Mouse (Mus musculus): ENCODE measurements around the gene Prkca.
A peak's percentile ranks its signal among the peaks of the same experiment; 100 is the strongest.

Gene Prkca

DNA sequence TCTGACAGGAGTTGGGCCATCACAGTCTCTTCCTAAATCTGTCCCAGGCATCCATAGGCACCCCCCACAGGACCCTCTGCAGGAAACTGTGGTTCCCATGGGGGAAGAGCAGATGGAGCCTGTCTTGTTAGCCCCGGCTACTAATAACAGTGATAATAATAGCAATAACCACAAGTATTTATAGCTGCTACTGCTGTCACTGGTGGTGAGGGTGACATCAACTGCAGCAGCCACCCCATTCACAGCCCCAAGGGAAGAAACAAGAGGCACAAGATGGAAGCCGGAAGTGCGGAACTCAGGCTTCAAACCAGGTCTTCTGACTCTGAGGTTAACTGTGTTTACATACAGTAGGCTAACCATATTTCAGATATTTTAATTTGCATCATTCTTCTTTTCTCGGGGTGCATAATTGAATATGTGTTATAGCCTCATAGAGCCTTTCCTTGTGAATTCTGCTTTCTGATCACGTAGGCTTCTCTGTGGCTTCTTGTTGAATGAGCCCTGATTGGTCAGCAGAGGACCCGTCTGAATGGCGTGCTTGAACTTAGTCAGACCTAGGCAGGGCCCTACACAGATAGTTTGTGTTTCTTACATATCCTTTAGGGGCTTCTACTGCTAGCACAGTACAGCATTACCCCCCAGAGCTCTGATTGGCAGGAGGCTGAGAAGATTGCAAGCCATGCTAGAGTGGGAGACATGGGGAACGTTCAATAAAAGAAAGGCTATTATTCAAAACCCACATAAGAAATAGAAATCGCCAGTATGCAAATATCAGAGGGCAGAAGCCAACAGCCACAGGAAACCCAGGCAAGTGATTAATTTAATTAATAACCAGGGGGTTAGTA is 189.5 kb downstream of the Prkca start:
- no peak for DNase-seq

DNA sequence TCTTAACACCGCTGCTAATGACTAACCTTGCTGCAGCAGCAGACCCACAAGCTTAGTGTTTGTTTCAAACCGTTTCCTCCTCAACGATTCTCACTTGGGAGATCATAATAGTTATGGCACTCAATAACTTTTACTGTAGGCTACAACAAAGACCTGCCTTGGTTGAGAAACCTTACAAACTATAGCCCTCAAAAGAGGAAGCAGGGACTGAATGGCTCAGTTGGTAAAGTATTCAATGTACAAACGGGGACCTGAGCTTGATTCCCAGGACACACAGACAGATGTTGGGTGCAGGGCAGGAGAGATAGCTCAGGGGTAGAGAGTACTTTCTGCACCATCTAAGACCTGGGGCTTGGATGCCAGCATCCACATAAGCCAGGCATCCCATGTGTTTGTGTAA is 191.1 kb downstream of the Prkca start:
- no peak for DNase-seq

DNA sequence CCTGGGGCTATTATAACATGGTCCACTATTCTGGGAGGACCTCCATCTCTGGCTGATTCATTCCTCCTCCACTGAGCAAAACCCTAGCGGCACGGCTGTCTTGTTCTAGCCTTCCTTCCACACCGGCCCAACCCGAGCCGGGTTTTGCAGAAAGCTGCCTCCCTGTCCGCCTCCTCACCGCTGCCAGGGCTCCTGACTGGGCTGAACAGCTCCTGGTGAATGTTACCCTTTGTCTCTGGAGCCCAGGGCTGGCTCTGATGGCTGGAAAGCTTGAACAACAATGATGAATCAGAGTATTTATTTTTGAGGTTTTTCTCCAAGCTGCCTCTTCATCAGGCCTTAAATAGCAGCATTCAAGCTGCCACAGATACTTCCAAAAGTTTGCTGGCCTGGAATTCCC is 193.3 kb downstream of the Prkca start:
- DNase-seq: peak; percentile 83

DNA sequence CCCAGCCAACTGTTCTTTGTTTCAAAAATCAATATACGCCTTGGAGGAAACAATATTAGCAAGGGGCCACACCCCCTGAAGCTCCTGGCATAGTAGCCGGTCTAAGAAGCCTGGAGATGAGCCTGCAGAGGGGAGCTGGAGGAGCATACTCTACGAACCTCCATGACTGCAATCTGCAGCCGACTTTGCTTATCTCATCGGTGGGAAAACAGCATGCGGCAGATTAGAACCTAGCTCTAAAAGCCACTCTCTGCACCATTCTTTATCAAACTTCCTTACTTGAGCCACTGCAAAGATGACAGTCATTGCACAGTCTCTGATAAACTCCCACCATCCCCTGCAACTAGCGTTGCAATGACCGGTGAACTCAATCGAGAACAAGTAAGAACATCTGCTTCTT is 194.5 kb downstream of the Prkca start:
- DNase-seq: no peak

DNA sequence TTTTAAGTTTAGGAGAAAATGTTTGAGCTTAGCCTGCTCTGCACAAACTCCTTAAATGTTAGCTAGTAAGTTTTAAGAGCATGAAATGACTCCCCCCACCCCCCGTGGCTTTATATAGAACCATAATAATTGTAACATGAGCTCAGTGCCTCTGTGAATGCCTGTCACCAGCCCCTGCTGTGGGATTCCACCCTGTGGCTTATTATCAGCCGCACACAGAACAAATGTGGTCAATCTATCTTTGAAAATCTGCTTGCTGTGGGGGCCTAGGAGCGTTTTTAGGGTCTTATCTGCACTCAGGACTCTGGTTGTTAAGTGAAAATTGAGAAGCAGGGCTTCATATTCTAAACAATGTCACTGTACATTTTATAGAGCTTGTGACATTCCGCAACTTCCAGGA is 195.2 kb downstream of the Prkca start:
- DNase-seq: no peak

DNA sequence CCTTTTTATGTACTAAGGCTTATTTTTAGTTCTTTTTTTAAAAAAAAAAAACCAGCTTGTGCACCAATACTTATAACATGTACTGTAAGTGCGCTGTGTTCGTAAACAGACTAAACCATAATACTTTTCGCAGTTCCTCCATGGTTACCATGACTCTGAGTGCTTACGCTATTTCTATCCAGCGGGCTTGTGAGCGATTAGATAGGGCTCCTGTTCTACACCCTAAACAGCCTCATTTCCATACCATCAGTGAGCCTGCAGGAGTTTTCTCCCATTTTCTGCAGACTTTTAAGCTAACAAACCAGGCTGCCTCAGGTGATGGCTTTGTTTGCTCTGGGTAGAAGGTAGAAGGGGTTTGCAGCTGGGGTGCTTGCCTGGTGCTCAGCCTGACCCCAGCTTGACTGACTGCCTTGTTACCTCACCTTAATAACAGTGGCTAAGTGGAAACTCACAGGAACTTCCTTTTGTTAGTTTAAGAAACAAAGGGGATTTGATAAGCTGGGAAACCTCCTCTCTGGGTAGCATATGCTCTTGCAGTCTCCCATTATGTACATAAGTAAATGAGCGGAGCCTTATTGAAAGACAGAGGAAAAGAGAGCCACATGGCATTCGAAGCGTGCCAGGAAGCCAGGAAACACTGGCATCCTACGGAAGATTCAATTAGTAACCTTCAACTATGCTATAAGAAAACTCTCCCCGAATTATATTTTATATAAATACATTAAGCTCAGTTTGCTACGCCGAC is 197.8 kb downstream of the Prkca start:
- no peak for DNase-seq

DNA sequence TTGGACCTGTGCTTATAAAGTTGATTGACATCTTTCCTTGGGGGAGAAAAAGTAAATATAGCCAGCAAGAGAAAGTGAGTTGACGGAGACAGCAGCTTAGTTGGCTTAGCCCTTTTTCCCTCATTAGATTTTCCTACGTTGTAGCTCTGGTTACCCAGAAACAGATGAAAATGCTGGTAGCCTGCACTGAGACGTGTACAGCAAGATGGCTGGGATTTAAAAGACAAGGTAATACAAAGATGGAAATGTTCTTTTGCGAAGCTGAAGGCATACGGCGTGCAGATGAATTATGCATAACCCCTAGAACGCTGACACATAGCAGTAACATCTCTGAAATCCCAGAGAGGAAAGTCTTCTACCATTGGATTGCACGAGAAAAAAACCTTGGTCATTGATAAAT is 198.6 kb downstream of the Prkca start:
- no peak for DNase-seq

DNA sequence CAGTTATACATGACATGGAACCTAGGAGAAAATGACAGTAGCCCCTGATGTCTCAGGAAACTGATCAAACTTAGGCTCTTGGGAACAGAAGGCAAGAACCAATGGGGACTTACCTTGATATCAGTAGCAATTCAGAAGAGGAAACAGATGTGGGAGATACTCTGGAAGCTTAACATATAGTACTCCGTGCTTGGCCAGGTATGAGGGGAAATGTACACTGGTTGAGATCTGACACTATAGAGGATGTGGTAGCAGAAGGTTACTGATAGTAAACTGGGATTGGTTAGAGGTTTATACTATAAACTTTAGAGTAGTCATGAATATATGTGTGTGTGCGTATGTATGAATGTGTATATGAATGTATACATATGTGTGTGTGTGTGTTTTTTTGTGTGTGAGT is 200.0 kb downstream of the Prkca start:
- DNase-seq: no peak

DNA sequence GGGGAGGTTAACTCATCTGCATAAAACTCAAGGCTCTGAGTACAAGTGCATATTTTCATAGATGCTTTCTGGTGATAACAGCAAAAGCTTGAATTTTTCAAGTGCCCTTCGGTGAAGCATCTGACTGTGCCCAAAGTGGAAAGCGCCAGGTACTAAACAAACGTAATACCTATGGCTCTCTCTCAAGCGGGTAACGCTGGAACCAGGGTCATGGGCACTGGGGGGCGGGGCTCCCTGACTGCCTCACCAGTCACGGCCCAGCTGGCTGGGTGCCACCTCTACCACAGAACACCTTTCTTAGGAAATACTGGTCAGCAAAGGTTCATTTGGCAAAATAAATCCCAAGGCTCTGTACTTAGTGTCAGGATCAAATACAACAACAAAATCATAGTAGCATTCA is 203.7 kb downstream of the Prkca start:
- no peak for DNase-seq

DNA sequence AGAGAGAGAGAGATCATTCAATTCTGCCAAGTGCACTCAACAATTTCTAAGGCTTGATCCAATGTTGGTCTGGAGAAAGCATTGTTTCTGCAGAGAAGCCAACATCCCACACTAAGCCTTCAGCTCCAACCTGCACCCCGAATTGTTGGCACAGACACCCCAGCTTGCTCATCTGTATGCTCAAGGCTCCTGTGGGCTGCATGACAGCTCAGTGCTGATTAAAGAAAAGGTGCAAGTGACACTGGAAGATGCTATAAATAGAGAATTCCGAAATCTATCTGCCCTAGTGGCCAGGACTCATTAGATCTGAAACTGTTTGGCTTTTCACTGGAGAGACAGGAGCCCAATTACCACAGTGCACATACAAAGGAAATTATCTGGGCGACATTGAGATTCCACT is 207.4 kb downstream of the Prkca start:
- peak; percentile 52 for DNase-seq

DNA sequence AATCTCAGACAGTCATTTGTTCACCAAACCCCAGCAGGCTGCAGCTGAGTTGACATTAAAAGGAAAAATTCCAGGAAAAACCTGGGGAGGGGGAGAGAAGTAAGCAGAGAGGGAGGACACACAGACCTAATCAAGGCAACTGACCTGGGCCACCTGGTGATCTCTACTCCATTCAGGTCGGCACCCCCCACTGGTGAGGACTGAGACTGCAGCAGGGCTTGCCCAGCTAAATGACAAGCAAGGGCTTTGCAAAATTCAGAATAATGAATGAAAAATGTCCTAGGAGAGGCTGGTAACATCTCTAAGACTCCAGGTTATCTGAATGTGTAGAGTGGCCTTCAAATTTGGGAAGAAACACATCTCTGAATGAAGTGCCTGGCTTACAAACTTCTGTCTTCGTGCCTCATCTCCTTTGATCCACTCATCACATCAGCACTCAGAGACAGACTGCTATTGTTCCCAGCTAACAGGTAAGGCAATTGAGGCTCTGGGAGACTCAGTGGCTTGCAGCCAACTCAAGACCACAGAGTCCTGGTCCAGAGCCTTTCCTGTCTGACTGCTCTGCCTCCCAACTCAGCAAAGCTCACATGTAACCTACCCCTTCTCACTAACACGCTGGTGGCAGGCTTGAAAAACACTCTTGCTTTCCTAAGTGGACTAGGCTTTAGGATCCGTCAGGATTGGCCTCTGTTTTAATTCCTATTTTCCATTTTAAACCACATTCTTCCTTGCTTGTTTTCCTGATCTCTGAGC is 208.1 kb downstream of the Prkca start:
- no peak for DNase-seq

DNA sequence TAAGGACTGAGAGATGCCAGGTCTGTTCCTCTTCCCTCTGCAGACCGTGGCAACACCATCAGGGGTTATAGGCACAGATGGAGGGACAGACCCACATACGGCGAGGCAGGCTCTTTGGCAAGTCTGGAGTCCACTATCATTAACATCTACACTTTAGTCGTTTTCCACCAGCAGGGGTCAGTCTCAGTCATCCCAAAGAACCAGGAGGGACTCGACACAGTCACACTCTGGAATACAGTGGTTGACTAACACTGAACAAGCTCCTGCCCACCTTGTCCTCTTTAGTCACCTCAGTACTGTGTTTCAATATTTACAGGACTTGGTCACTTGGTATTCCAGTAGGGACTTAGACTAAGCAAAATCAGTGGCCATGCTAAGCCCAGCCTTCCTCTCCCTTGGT is 215.1 kb downstream of the Prkca start:
- no peak for DNase-seq

DNA sequence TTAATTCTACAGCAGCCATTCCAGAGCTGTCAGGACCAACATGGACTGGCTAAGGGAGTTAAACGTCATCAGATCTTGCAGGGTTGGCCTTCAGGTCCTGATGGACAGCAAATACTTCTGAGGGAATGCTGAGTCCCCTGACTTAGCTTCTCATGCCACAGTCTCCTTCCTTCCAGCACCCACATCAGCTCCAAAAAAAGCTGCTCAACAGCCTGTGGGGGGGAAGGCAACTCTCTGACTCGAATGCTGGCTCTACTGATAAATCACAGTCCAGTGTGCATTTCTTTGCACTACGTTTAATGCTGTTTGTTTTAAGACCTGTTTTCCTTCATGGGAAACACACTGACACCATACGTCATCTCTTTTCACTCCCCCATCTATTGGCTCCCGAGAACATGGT is 215.8 kb downstream of the Prkca start:
- DNase-seq: no peak

DNA sequence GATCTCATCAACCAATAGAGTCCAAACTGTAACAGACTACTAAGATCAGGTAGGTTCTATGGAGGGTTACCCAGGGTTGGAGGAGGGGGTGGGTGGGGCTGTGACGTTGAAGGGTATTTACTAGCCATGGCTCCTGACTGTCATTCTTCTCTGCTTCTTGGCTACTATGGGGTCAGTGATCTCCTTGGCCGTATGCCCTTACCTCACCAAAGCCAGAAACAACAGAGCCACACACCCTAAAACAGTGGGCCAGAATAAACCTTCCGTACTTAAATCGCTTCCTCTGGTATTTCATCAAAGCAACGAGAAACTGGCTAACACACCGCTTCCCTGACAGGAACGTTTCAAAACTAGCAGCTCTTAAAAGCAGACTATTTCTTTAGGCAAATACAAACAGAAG is 221.2 kb downstream of the Prkca start:
- no peak for DNase-seq

DNA sequence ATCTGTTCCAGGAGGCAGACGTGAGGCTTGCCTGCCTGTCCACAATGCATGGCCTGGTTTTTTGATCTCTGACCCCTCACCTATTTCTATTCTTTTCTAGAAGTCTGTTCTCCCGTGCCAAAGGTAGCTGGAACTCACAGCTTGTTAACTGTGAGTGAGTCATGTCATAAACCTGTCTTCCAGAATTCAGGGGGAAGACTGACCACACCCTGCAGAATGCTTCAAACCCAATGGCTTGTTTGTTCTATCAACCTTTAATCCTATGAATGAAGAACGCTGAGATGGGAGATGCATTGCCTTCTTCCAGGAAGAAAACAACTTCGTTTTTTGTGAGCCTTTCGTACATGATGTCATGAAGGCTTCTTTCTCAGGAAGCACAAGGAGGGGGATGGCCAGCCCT is 223.0 kb downstream of the Prkca start:
- DNase-seq: no peak

DNA sequence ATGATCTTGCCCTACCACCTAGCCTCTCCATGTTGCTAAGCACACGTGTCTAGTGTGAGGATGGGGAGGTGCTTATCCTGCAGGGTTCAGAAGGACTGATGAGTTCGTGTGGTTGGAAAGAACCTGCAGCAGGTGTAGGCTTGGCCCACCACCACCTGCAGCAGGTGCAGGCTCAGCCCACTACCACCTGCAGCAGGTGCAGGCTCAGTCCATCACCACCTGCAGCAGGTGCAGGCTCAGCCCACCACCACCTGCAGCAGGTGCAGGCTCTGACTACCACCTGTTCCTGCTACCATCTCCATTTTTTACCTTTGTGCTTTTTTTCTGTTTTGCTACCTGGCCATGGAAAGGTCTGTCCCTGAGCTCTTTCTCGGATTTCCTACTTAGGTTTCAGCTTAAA is 223.9 kb downstream of the Prkca start:
- no peak for DNase-seq

DNA sequence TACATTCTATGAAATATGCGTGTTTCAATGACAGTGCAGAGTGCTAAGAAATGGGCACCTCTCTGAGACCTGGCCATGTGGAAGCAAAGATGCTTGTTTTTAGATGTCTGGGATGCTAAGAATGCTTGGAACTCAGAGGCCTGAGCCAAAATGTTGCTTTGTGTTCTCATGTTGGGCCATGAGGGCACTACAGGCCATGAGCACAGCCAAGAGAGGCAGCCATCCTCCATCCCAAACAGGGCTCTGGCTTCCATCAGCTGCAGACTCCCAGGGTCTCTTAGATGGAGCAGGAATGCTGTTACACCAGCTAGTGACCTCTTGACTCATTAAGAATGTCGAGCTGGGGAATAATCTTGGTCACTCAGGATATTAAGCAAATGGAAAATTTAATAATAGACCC is 224.9 kb downstream of the Prkca start:
- DNase-seq: no peak

DNA sequence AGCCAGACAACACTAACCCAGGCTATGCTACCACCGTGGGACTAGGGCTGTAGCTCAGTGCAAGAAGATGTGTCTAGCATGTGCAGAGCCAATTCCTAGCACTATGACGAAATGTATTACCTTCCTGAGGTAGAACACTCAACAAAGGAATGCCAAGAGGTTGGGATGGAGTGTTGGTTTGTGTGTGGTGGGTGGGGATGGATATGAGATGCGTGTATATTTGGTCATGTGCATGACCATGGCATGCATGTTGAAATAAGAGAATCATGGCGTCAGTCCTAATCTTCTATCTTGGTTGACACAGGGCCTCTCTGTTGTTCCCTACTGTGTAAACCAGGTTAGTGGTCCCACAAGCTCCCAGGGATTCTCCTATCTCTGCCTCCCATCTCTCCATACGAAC is 225.5 kb downstream of the Prkca start:
- no peak for DNase-seq

DNA sequence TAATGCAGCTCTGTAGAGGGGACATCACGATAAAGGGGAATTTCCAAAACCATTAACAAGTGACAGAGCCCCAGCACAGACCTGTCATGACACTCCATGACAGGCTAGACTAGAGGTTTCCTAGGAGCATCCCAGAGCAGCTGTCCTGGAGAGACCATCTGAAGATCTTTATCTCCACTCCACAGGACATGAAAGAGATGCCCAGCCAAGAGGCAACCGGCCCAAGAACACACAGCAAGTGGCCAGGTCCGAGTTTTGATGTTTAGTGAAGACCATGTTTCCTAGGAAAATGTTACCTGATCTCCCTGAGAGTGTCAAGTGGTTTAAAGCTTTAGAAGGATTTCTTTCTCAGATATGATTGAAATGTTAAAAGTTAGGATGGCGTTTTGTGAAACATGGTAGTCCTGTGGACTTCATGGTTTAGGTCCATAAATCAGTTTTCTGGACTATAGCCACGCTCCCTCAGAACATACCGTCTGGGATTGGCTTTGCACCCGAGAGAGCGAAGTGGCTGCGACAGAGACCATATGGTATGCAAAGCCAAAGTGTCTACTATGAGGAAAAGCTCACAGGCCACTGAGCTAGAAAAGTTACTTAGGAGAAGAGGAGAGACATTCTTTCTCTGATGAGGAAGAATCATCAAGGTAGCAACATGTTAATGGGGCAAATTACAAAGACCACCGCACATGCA is 226.2 kb downstream of the Prkca start:
- no peak for DNase-seq

DNA sequence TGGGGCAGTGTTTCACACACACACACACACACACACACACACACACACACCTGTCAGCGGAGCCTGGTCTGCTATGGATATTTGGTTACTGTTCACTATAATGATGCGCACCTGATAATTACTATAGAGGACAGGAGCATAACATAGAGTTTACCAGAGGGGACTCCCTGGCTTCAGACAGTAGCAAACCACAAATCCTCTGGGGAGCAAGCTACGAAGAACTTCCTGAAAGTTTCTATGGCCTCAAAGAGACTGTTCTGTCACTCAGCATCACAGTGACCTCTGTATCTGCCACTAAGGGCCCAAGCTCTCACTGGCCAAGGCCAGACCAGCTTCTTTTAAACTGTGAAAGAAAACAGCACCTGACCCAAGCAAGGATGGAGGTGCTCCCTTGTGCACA is 229.6 kb downstream of the Prkca start:
- no peak for DNase-seq

DNA sequence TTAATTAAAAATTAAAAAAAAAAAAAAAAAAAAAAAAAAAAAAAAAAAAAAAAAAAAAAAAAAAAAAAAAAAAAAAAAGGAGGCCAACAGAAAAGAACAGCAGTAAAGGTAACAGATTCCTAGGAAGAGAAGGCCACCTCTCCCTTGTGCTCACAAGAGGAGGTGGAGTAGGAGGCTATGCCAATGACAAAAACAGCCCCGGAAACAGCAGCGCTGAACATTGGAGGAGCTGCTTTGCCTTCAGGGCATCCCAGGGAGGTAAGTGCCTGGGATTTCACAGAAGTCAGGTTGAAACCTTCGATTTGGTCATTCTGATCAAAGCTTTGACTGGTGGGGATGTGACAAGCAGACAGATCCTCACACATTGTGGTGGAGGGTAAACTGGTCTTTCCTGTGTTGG is 231.3 kb downstream of the Prkca start:
- no peak for DNase-seq

DNA sequence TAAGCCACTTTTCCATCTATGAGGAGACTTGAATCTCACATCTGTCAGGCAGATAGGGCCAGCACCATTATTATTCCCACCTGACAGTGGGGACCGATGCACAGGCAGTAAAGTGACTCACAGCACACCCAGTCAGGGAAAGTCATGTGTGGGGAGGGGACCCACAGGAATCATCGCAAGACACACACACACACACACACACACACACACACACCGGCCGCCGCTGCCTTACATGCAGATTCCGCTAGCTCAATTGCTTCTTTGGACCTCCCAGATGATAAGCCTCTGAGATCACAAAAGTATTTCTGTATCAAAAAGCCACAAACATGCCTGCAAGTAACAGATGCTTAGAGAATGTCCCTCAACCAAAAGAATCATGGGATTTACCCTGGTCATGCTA is 239.6 kb downstream of the Prkca start:
- DNase-seq: no peak

DNA sequence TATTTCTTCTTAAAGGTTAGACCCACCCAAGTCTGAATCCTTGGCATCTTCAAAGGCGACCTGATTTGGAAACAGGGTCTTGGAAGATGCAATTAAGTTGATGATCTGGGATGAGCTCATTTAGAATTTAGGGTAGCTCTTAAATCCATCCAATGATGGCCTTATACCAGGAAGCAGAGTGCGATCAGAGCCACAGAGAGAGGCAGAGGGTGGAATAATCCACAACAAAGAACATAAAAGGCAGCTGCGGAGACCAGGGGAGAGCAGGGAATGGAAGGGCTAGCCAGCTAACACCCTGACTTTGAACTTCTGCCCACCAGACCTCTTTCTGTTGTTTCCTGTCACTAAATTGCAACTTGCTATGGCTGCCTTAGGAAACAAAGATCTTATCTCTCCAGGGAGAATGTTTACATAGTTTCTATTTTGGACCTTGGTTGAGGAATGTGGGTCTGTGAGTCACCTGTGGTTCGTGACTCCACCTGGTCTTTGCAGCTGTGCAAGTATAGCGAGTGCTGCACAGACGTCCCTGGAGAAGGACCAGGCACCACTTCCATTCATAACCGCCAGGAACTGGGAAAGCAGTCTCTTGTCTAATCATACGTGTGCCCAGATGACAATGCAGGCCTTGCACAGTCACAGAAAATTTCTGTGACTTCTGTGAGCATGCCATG is 242.3 kb downstream of the Prkca start:
- peak; percentile 22 for DNase-seq
